Mouse (Mus musculus) myocyte (in vitro differentiated cells): Measurements from ENCODE around the gene Zfp668. TPM values are rescaled to one million over a fixed set of nuclear protein-coding genes. Genes with fewer than 3 reads are reported as not detected.

Experiments
- H3K27me3 ChIP-seq: one replicate; pipeline ENCODE4 v1.6.1; 2011; ENCODE audit not compliant: control insufficient read depth, insufficient read depth, insufficient read length
- H3K36me3 ChIP-seq: one replicate; pipeline ENCODE4 v1.6.1; 2011; ENCODE audit not compliant: control insufficient read depth, insufficient read depth
- H3K4me2 ChIP-seq: one replicate; pipeline ENCODE4 v1.6.1; 2011; ENCODE audit warnings: low read depth, control low read depth
- H3K4me3 ChIP-seq: one replicate; pipeline ENCODE4 v1.5.1; 2011; ENCODE audit warnings: mild to moderate bottlenecking, control low read depth, moderate library complexity
- H3K79me2 ChIP-seq: one replicate; pipeline ENCODE4 v1.6.1; 2011; ENCODE audit not compliant: control insufficient read depth, insufficient read depth
- H3ac ChIP-seq: one replicate; pipeline ENCODE4 v1.6.1; 2011; ENCODE audit not compliant: control insufficient read depth, insufficient read length
- CEBPB ChIP-seq: IDR thresholded peaks from 2 replicates; pipeline ENCODE4 v1.6.1; 2011; ENCODE audit warnings: mild to moderate bottlenecking, moderate library complexity; ENCODE audit not compliant: poor library complexity, insufficient read depth, severe bottlenecking
- E2F4 ChIP-seq: IDR thresholded peaks from one replicate; pipeline ENCODE4 v1.6.1; 2011; ENCODE audit warnings: mild to moderate bottlenecking, control low read depth, moderate library complexity; ENCODE audit not compliant: insufficient read depth
- MAX ChIP-seq: IDR thresholded peaks from one replicate; pipeline ENCODE4 v1.6.1; 2011; ENCODE audit warnings: low read depth, mild to moderate bottlenecking, control low read depth
- MYOD1 ChIP-seq, 3 experiments: IDR thresholded peaks; one replicate each; pipeline ENCODE4 v1.6.1; 2011; ENCODE audit warnings: control low read depth in 2 of 3, low read depth in 2 of 3, mild to moderate bottlenecking in 2 of 3, moderate library complexity in 1 of 3; ENCODE audit not compliant: insufficient read length in 2 of 3, control insufficient read depth in 1 of 3
- MYOG ChIP-seq, 3 experiments: IDR thresholded peaks; one replicate each; pipeline ENCODE4 v1.6.1; 2011; ENCODE audit warnings: control low read depth in 2 of 3, low read depth in 2 of 3, mild to moderate bottlenecking in 2 of 3; ENCODE audit not compliant: insufficient read length in 2 of 3, control insufficient read depth in 1 of 3, insufficient read depth in 1 of 3
- POLR2A ChIP-seq: IDR thresholded peaks from one replicate; pipeline ENCODE4 v1.6.1; 2011; ENCODE audit warnings: low read depth, mild to moderate bottlenecking, control low read depth, moderate library complexity; ENCODE audit not compliant: insufficient read length
- POLR2AphosphoS2 ChIP-seq: IDR thresholded peaks from one replicate; pipeline ENCODE4 v1.6.1; 2011; ENCODE audit warnings: low read depth, control low read depth; ENCODE audit not compliant: insufficient read length
- REST ChIP-seq: IDR thresholded peaks from one replicate; pipeline ENCODE4 v1.6.1; 2011; ENCODE audit warnings: mild to moderate bottlenecking, control low read depth, moderate library complexity; ENCODE audit not compliant: insufficient read depth, insufficient read length
- SRF ChIP-seq: IDR thresholded peaks from one replicate; pipeline ENCODE4 v1.6.1; 2011; ENCODE audit warnings: low read depth; ENCODE audit not compliant: control insufficient read depth, insufficient read length
- TCF12 ChIP-seq: IDR thresholded peaks from one replicate; pipeline ENCODE4 v1.6.1; 2011; ENCODE audit warnings: mild to moderate bottlenecking, control low read depth; ENCODE audit not compliant: poor library complexity, insufficient read depth, severe bottlenecking
- TCF3 ChIP-seq: IDR thresholded peaks from one replicate; pipeline ENCODE4 v1.6.1; 2011; ENCODE audit warnings: low read depth, control low read depth; ENCODE audit not compliant: insufficient read length
- USF1 ChIP-seq: IDR thresholded peaks from one replicate; pipeline ENCODE4 v1.6.1; 2011; ENCODE audit warnings: low read depth, mild to moderate bottlenecking, control low read depth, moderate library complexity
- polyA plus RNA-seq: library from polyadenylated mRNA; unstranded; fragments of >200 nt; fragmentation: generic; extraction: Trizol; gene quantifications from one replicate; pipeline ENCODE4 v1.2.1, GENCODE M21; 2012; ENCODE audit warnings: missing spikeins

Zfp668 gene
- polyA plus RNA-seq, 1 experiment: 7.9 TPM

DNA sequence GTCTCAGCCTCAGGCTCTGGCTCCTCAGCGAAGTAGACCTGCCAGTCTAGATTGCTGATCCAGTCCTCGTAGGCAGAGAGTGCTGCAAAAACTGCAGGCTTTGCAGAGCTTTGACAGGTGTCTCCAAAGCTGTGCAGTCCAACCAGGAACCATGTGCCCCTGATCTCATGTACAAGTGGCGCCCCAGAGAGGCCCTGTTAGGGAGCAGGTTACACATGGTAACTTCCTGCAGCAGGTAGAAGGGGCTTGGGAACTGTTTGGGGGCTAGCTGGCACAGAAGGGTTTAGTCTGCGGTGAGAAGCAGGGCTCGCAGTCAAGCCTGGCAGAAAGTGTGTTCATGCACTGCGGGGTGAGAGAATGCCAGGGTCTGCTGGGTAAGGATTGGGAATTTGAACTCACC, 9.9 kb upstream of the Zfp668 start:
- H3K27me3 ChIP-seq: no peaks in the 10 kb centered on the region

DNA sequence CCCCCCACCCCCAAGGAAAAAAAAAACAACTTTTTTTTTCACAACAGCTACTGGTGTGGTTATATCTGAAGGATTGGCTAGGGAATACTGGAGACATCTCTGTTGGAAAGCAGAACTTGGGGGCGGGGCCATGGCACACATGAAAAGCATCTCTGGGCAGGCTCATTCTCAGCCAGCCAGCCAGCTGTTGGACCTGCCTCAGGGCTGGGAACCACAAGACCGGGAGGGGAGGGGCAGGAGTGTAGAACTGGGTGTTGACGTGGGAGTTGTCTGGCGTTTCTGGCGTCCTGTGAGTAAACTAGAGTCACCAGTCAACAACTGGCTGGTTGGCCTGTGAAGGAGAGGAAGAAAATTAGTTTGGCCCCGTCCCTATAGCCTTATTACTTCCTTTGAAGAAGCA, 9.3 kb upstream of the Zfp668 start:
- H3ac ChIP-seq: no peak overlapping the region
- TF ChIP-seq MYOG (IDR thresholded peaks at IDR 0.05; ENCODE audit: control insufficient read depth in 1 of 3, insufficient read depth in 1 of 3, insufficient read length in 2 of 3, low read depth in 2 of 3) (peak; percentile 23 to 88 (median 41)), CEBPB (no peak), POLR2AphosphoS2 (peak; percentile 23), MAX (no peak), TCF3 (no peak), MYOD1 (IDR thresholded peaks at IDR 0.05; ENCODE audit: control insufficient read depth in 1 of 3, insufficient read length in 2 of 3, low read depth in 2 of 3) (peak in 2 of 3 experiments; percentile 42 to 72)
- H3K4me2 ChIP-seq: peak overlapping the region; percentile 38
- no peaks in the 10 kb centered on the region for H3K27me3 ChIP-seq
- H3K36me3 ChIP-seq: peaks cover 17% of the 10 kb centered on the region
- H3K79me2 ChIP-seq: peaks cover 28% of the 10 kb centered on the region
- no peak overlapping the region for H3K4me3 ChIP-seq

More for the DNA sequence above, 9.9 kb upstream of the Zfp668 start:
- H3K36me3 ChIP-seq: peaks cover 17% of the 10 kb centered on the region
- peak overlapping the region; percentile 38 for H3K4me2 ChIP-seq
- TF ChIP-seq MAX: no peak
- TF ChIP-seq REST: no peak
- TF ChIP-seq TCF3: no peak
- no peak for TF ChIP-seq POLR2A
- TF ChIP-seq POLR2AphosphoS2: no peak
- TF ChIP-seq SRF: no peak
- no peak for TF ChIP-seq MYOD1 (IDR thresholded peaks at IDR 0.05; ENCODE audit: control insufficient read depth in 1 of 3, insufficient read length in 2 of 3, low read depth in 2 of 3)
- TF ChIP-seq USF1: no peak
- TF ChIP-seq CEBPB: no peak
- no peak for TF ChIP-seq TCF12
- TF ChIP-seq E2F4: no peak
- TF ChIP-seq MYOG (IDR thresholded peaks at IDR 0.05; ENCODE audit: control insufficient read depth in 1 of 3, insufficient read depth in 1 of 3, insufficient read length in 2 of 3, low read depth in 2 of 3): no peak
- H3K79me2 ChIP-seq: peaks cover 28% of the 10 kb centered on the region
- H3ac ChIP-seq: no peak overlapping the region
- no peak overlapping the region for H3K4me3 ChIP-seq

DNA sequence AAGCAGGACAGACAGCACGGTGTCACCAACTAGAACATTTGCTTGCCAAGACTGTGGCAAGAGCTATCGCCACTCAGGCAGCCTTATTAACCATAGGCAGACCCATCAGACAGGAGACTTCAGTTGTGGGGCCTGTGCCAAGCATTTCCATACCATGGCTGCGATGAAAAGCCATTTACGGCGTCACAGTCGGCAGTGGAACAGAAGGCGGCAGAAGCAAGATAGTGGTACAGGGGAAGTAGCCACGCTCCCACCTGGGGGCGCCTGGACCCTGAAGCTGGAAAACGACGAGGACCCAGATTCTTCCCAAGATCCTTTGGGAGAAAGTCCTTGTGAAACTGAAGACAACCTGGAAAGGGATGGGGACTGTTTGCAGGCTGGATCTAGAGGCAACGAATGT, 3.8 kb upstream of the Zfp668 start:
- Histone ChIP-seq H3K79me2 (peaks cover 53% of the 10 kb centered on the region), H3K4me2 (no peak overlapping the region), H3ac (no peak overlapping the region), H3K27me3 (no peaks in the 10 kb centered on the region), H3K4me3 (no peak overlapping the region), H3K36me3 (peaks cover 16% of the 10 kb centered on the region)
- TF ChIP-seq POLR2A: no peak
- no peak for TF ChIP-seq MYOD1 (IDR thresholded peaks at IDR 0.05; ENCODE audit: control insufficient read depth in 1 of 3, insufficient read length in 2 of 3, low read depth in 2 of 3)
- TF ChIP-seq TCF12: no peak

DNA sequence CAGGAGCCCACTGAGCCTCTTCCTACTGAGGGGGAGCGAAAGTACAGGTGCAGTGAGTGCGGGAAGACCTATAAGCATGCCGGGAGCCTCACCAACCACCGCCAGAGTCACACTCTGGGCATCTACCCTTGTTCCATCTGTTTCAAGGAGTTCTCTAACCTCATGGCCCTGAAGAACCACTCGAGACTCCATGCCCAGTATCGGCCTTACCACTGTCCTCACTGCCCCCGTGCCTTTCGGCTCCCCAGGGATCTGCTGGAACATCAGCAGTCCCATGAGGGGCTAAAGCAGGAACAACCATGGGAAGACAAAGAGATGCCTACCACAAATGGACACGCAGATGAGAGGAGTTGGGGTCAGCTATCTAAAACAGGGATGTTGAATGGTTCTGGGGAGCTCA, 2.7 kb upstream of the Zfp668 start:
- TF ChIP-seq REST (no peak), CEBPB (no peak), TCF3 (no peak), MYOG (IDR thresholded peaks at IDR 0.05; ENCODE audit: control insufficient read depth in 1 of 3, insufficient read depth in 1 of 3, insufficient read length in 2 of 3, low read depth in 2 of 3) (no peak), SRF (no peak), MAX (no peak), E2F4 (no peak), POLR2AphosphoS2 (no peak), USF1 (no peak), POLR2A (no peak), MYOD1 (IDR thresholded peaks at IDR 0.05; ENCODE audit: control insufficient read depth in 1 of 3, insufficient read length in 2 of 3, low read depth in 2 of 3) (no peak), TCF12 (no peak)
- Histone ChIP-seq H3K27me3 (no peaks in the 10 kb centered on the region), H3K36me3 (peaks cover 10% of the 10 kb centered on the region), H3K4me3 (no peak overlapping the region), H3K79me2 (peaks cover 65% of the 10 kb centered on the region), H3ac (no peak overlapping the region), H3K4me2 (no peak overlapping the region)

GRCm38 (mm10) chr7:127876041-127876466, 574 bp downstream of the Zfp668 start, which contains the start of gene Zfp646:
Gene Zfp646, plus strand, starts transcription at chr7:127876221.
- Histone ChIP-seq H3K4me3 (peak within 1 kb of the TSS; percentile 98), H3K79me2 (peaks cover 75% of the 10 kb centered on the region), H3K27me3 (no peaks in the 10 kb centered on the region), H3ac (peak within 1 kb of the TSS; percentile 83), H3K36me3 (peaks cover 10% of the 10 kb centered on the region), H3K4me2 (peak within 1 kb of the TSS; percentile 84)
- TF ChIP-seq TCF3 (no peak), MYOD1 (IDR thresholded peaks at IDR 0.05; ENCODE audit: control insufficient read depth in 1 of 3, insufficient read length in 2 of 3, low read depth in 2 of 3) (no peak), CEBPB (no peak), TCF12 (no peak), SRF (no peak), E2F4 (no peak), USF1 (no peak), MAX (no peak), MYOG (IDR thresholded peaks at IDR 0.05; ENCODE audit: control insufficient read depth in 1 of 3, insufficient read depth in 1 of 3, insufficient read length in 2 of 3, low read depth in 2 of 3) (no peak), POLR2A (no peak), REST (no peak), POLR2AphosphoS2 (no peak)
